Mouse (Mus musculus) cerebellum, adult 18-20 months (tissue): ENCODE measurements at regions not wholly inside any gene's neighbourhood (a gene's known extent, or its start where the extent isn't known, plus 50 kb on each side); places are given as distances from the start of the nearest gene placed in this dataset.

ENCODE experiments used
- DNase-seq, 2 experiments: peaks; one replicate each; pipeline ENCODE4 v3.0.0; 2021

DNA sequence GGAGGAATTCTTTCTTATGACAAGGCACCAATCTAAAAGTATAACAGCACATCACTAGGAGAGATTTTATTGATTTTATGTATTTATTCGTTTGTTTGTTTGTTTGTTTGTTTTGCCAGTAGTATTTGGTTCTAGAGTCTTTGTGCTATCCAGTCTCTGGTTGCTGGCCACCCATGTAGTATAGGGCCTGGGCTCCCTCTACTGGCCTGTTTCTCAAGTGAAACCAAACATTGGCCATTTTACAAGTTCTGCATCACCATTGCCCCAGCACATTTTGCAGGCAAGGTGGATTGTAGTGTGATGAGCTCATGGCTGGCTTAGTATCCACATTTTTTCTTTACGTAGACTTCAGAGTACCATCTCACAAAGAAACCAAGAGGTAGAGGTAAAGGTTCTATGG, 376.9 kb upstream of the Luzp2 start:
- DNase-seq: peak; percentile 1 to 2

GRCm38 (mm10) chr7:54491254-54491653, 344.0 kb upstream of the Luzp2 start:
- no peak for DNase-seq

- DNase-seq: no peak
Measured at GRCm38 (mm10) chr7:54505235-54505634, 330.1 kb upstream of the Luzp2 start.

- DNase-seq: no peak
Measured at GRCm38 (mm10) chr7:54507006-54507405, 328.3 kb upstream of the Luzp2 start.

GRCm38 (mm10) chr7:54535693-54536092, 299.6 kb upstream of the Luzp2 start:
- DNase-seq: no peak

GRCm38 (mm10) chr7:54557436-54557835, 277.9 kb upstream of the Luzp2 start:
- DNase-seq: no peak

DNA sequence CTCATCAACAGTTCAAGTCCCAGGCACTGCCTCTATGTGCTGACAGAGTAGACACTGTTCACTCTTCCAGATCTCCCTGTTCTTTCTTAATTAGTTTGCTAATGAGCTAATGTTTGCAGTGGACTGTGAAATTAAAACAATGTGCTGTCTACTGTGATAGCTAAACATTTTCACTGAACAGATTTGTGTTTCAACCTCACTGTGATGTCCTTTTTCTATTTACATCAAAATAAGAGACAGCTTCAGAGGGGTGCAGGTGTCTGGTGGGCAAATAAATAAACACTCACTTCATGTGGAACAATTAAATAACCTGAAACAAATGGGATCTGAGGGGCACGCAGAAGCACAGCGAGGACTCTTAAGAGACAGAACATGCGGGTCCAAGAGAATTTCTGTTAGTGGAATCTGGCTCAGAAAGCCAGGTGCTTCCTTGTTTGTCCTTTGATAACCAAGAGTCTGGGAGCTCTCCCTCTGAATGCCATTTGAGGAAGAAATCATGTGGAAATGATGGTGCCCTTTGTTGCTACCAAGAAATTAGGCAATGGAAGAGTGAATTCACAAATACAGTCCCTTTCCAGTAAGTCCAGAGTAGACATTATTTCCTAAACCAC, 269.6 kb upstream of the Luzp2 start:
- DNase-seq: no peak

DNA sequence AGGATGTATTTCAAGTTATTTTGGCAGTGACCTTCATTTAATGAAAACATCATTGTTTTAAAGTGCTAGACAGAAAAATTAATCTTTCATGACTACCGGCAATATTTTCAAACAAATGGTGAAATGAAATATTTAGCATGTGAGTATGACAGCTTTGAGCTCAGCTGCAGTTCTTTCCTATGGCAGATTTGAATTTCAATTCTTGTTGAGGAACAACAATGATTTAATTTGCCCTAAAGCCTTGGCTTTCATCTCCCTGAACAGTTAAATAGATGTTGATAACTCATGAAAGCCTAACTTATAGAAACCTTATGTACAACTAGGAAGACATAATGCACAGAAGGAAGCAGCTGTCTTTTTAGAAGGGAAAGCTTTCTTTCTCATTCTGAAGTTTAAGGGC, 235.5 kb upstream of the Luzp2 start:
- DNase-seq: no peak

DNA sequence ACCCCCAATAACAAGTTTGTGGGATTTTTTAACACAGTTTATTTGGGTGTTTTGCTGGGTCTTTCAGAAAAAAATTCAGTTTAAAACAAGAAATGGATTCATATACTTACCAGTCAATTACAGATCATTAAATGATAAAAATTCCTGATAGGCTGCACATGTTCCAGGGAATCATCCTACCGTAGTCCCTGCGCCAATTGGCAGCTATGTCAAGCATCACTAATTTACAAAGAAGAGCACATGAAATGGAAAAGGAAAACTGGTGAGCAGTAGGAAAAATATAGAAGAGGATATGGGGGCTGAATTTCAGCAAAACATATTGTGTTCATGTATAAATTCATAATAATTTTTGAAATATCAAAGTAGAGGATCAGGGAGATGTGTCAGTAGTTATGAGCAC, 212.9 kb upstream of the Luzp2 start:
- DNase-seq: no peak

DNA sequence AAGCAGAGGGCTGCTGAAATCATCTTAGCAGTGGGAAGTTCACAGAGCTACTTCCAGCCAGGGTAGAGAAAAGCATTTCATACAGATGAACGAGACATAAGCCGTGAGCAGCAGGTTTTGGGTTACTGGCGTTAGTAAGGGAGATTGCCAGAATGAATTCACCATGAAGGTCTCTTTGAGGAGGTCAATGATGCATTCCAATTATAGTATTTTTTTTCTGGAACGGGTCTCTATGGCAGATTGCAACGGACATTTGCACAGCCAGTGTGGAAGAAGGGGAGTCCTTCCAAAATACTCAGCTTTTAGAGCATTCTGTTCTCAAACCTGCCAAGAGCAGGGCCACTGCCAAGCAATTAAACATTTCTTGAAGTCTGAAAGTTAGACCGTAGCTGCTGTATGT, 201.4 kb upstream of the Luzp2 start:
- DNase-seq: peak; percentile 11 to 30

- peak in 1 of 2 experiments; percentile 3 for DNase-seq
Measured at GRCm38 (mm10) chr7:54634348-54635035, 200.8 kb upstream of the Luzp2 start.

DNA sequence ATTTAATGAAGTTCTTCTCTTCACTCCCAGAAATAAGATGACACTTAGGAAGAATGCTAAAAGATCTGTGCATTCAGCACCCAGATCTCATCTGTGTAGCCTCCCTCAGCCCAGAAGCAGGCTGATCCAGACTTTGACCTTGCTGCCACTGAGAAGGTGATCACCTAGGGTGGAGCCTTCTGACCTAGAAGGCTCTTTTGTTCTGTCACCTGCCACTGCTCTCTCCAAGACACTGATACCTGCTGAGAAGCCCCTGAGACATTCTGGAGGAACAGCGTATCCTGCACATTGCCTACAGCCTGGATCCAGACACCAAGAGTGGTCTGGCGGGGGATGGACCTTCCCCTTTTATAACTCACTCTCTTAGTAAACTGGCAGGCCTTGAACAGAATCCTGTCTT, 190.0 kb upstream of the Luzp2 start:
- no peak for DNase-seq

DNA sequence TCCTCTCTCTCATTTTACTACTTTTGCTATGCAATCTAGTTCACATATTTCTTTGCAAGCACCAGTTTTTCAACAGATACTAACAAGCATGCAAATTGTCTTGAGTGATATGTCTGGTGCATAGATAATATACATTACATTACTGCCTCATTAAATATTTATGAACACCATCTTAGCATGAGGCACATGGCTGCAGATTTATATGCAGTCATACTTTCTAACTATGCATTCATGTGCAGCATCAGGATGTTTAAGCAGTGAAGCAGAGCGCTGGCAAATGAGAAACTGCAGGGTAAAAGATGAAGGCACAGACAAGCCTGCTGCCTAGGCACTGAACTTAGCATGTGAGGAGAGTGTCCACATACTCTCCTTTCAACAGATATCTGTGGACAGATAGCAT, 186.3 kb upstream of the Luzp2 start:
- DNase-seq: no peak
